ENCODE assay signal across 7 mouse cellular contexts in genomic region chr7:89998006-89998623, GRCm38 (mm10). TPM values are rescaled to one million over a fixed set of nuclear protein-coding genes. Genes with fewer than 3 reads are reported as not detected.
A peak's percentile ranks its signal among the peaks of the same experiment; 100 is the strongest.
DNase-seq lines count a peak whose midpoint lies in the region; ATAC-seq and TF ChIP-seq lines count a peak whose summit lies in the region.

No protein-coding gene starts in this region.

- no peak for TF ChIP-seq EP300 in CH12.LX (IDR thresholded peaks at IDR 0.05; ENCODE audit: low read length)
- peak; percentile 28; the same call in 1 of the 2 replicates for TF ChIP-seq EP300 in lung, postnatal 0 days (IDR thresholded peaks at IDR 0.05)

- CTCF ChIA-PET in Patski (lab: Charles Lee) = interaction anchor here (0.6 to 2.6 kb wide), 28 partner anchors 9 to 520 kb away, joined by 3 to 16 read pairs (median 4); no protein-coding TSS in a partner anchor

- no peak for ATAC-seq in Patski
- no peak for ATAC-seq in heart, embryonic 15.5 days (replicated peaks; ENCODE audit: insufficient number of reproducible peaks, insufficient read depth, low FRiP score, low read depth)
- peak; percentile 55 for ATAC-seq in lung, postnatal 0 days

- no peaks in the 10 kb centered on the region for H3K36me3 ChIP-seq in CH12.LX (replicated peaks in 1 of 2; ENCODE audit: control insufficient read depth in 1 of 2, insufficient read depth in 1 of 2, low read length in 1 of 2)
- no peaks in the 10 kb centered on the region for H3K36me3 ChIP-seq in heart, embryonic 15.5 days
- no peaks in the 10 kb centered on the region for H3K36me3 ChIP-seq in lung, postnatal 0 days (ENCODE audit: insufficient read depth, low read length)

- TF ChIP-seq POLR2A in CH12.LX (IDR thresholded peaks at IDR 0.05; ENCODE audit: low read depth, low read length) = no peak
- no peak for TF ChIP-seq POLR2A in cortical plate, adult 2 months (IDR thresholded peaks at IDR 0.05; ENCODE audit: extremely low read depth, insufficient read depth, low read length)

- TF ChIP-seq RAD21 in CH12.LX (IDR thresholded peaks at IDR 0.05; ENCODE audit: low read depth, low read length) = peak; percentile 90

- H3K27me3 ChIP-seq in CH12.LX (replicated peaks) = no peaks in the 10 kb centered on the region
- H3K27me3 ChIP-seq in Patski = no peaks in the 10 kb centered on the region
- H3K27me3 ChIP-seq in heart, embryonic 15.5 days = no peaks in the 10 kb centered on the region
- H3K27me3 ChIP-seq in lung, postnatal 0 days (replicated peaks; ENCODE audit: insufficient read depth, low read length) = no peaks in the 10 kb centered on the region

- no peak overlapping the region for H3K27ac ChIP-seq in CH12.LX (ENCODE audit: insufficient read depth, low read depth)
- no peak overlapping the region for H3K27ac ChIP-seq in cortical plate, adult 2 months (ENCODE audit: insufficient read depth, low read length)
- H3K27ac ChIP-seq in heart, embryonic 15.5 days = no peak overlapping the region
- no peak overlapping the region for H3K27ac ChIP-seq in lung, postnatal 0 days (ENCODE audit: low read length)

- peak overlapping the region; percentile 91 for H3K4me2 ChIP-seq in CH12.LX (ENCODE audit: insufficient read depth, low read depth, poor library complexity, severe bottlenecking)
- H3K4me2 ChIP-seq in heart, embryonic 15.5 days = peak overlapping the region; percentile 30; the same call in 1 of the 2 replicates
- H3K4me2 ChIP-seq in lung, postnatal 0 days (replicated peaks; ENCODE audit: low read depth, low read length) = no peak overlapping the region

- TF ChIP-seq CTCF in CH12.LX (conservative IDR thresholded peaks at IDR 0.05 in 1 of 2, IDR thresholded peaks at IDR 0.05 in 1 of 2; ENCODE audit: low read depth in 2 of 2, low read length in 2 of 2) (peak; percentile 79 to 93), Patski (IDR thresholded peaks at IDR 0.05) (peak; percentile 69)
- peak; percentile 63 for TF ChIP-seq CTCF in cortical plate, adult 2 months (IDR thresholded peaks at IDR 0.05; ENCODE audit: extremely low read depth, insufficient read depth, low read length)
- TF ChIP-seq CTCF in lung, postnatal 0 days (IDR thresholded peaks at IDR 0.05) = peak; percentile 87

- H3K9me3 ChIP-seq in CH12.LX (replicated peaks; ENCODE audit: low read length) = no peaks in the 10 kb centered on the region
- H3K9me3 ChIP-seq in heart, embryonic 15.5 days (replicated peaks) = no peaks in the 10 kb centered on the region
- H3K9me3 ChIP-seq in lung, postnatal 0 days (ENCODE audit: low read length) = no peaks in the 10 kb centered on the region

- H3K9ac ChIP-seq in CH12.LX (ENCODE audit: insufficient read depth, low read depth) = peak overlapping the region; percentile 37; the same call in 1 of the 2 replicates
- no peak overlapping the region for H3K9ac ChIP-seq in heart, embryonic 15.5 days
- H3K9ac ChIP-seq in lung, postnatal 0 days (replicated peaks; ENCODE audit: low read depth) = no peak overlapping the region

- DNase-seq in CH12.LX (ENCODE audit: extremely low read depth) (peak; percentile 79), Patski (ENCODE audit: low read depth, low spot score) (no peak)
- peak; percentile 61 for DNase-seq in kidney, postnatal 10 days
- peak; percentile 90 for DNase-seq in lung, postnatal 0 days (ENCODE audit: low spot score)
- peak; percentile 64 for DNase-seq in retina, postnatal 7 days (ENCODE audit: low read depth, low spot score)

- in situ Hi-C loops in CH12.LX (cut with MboI; ENCODE audit: low pct_ligation_motif_present, low pct_unique_long_range_greater_than_20kb, low sequenced_read_pairs) = no loop called here
- in situ Hi-C loops in Patski (cut with MboI; ENCODE audit: low pct_unique_long_range_greater_than_20kb) = loop anchor here (5.0 to 25.0 kb wide), 4 partner anchors 94 to 439 kb away; partner anchors contain the start of genes Ccdc89 and Crebzf

- POLR2A ChIA-PET in Patski (lab: Charles Lee) = interaction anchor here (1.2 kb wide), 1 partner anchor 134 kb away, joined by 3 read pairs; no protein-coding TSS in a partner anchor

- H3K79me2 ChIP-seq in CH12.LX (replicated peaks; ENCODE audit: control insufficient read depth, extremely low read depth, insufficient read depth, poor library complexity, severe bottlenecking) = no peaks in the 10 kb centered on the region

- peak overlapping the region in 2 of 3 experiments; percentile 6 to 31 for H3K4me3 ChIP-seq in CH12.LX (replicated peaks in 1 of 3; ENCODE audit: low read depth in 2 of 3, low read length in 2 of 3, poor library complexity in 1 of 3)
- no peak overlapping the region for H3K4me3 ChIP-seq in cortical plate, adult 2 months (ENCODE audit: insufficient read depth, low read length)
- H3K4me3 ChIP-seq in heart, embryonic 15.5 days = no peak overlapping the region
- H3K4me3 ChIP-seq in lung, postnatal 0 days (ENCODE audit: low read depth, low read length) = no peak overlapping the region

- H3K4me1 ChIP-seq in CH12.LX (ENCODE audit: control insufficient read depth in 1 of 2, insufficient read depth in 2 of 2) = peaks cover 3 to 11% of the 10 kb centered on the region in 2 experiments; a peak in 3 of 4 replicates
- no peaks in the 10 kb centered on the region for H3K4me1 ChIP-seq in cortical plate, adult 2 months (ENCODE audit: control insufficient read depth, insufficient read depth, low read length)
- peaks cover 4% of the 10 kb centered on the region for H3K4me1 ChIP-seq in heart, embryonic 15.5 days (replicated peaks)
- H3K4me1 ChIP-seq in lung, postnatal 0 days (ENCODE audit: insufficient read depth, low read depth, low read length) = no peaks in the 10 kb centered on the region

- WGBS in heart, embryonic 15.5 days = 19% methylated on average over 10 of the region's 10 CpGs
- WGBS in lung, postnatal 0 days = 20% methylated on average over 10 of the region's 10 CpGs

- dilution Hi-C loops in CH12.LX (cut with MboI; ENCODE audit: extremely low pct_ligation_motif_present, extremely low pct_unique_long_range_greater_than_20kb, low sequenced_read_pairs) = no loop called here

TF ChIP-seq in CH12.LX, 34 proteins besides CTCF, POLR2A, EP300 and RAD21:
- TF ChIP-seq MAZ (IDR thresholded peaks at IDR 0.05; ENCODE audit: low read depth, low read length) (0 out of 2 replicates have a peak, but pooled peaks have one; percentile 61), ZC3H11A (IDR thresholded peaks at IDR 0.05; ENCODE audit: low read depth, low read length) (peak; percentile 49; the same call in 1 of the 2 replicates), SMC3 (IDR thresholded peaks at IDR 0.05; ENCODE audit: low read depth, low read length) (peak; percentile 89), ZNF384 (IDR thresholded peaks at IDR 0.05; ENCODE audit: low read depth, low read length) (no peak)

RNA-seq across cellular contexts. Expression of gene Eed, which starts 17.3 kb away (rescaled TPM):
- total RNA-seq in CH12.LX (2012; rRNA removed) (108 and 138 TPM in 2 replicates), CH12.LX (2014; rRNA removed) (143 and 161 TPM in 2 replicates)
- polyA plus RNA-seq in CH12.LX (2012; ENCODE audit: insufficient read length, low read depth) (242 and 267 TPM in 2 replicates), Patski (2021) (74.1 TPM)
- polyA plus RNA-seq in cortical plate, adult 2 months (2012; rRNA removed) = 32.0 and 32.3 TPM in 2 replicates
- 41.4 and 44.6 TPM in 2 replicates for polyA plus RNA-seq in heart, embryonic 15.5 days (2015; fragmentation: Nextera tagmentation; extraction: Ambion mirVana)
- polyA plus RNA-seq in lung, postnatal 0 days (2015; fragmentation: Nextera tagmentation; extraction: Ambion mirVana) = 35.6 and 36.1 TPM in 2 replicates

RNA-seq across cellular contexts. Expression of gene Hikeshi, which starts 57.1 kb away (rescaled TPM):
- total RNA-seq in CH12.LX (2012; rRNA removed) (66.6 and 69.2 TPM in 2 replicates), CH12.LX (2014; rRNA removed) (126 and 128 TPM in 2 replicates)
- polyA plus RNA-seq in CH12.LX (2012; ENCODE audit: insufficient read length, low read depth) (53.3 and 67.5 TPM in 2 replicates), Patski (2021) (80.3 TPM)
- polyA plus RNA-seq in cortical plate, adult 2 months (2012; rRNA removed) = 71.8 and 72.9 TPM in 2 replicates
- polyA plus RNA-seq in heart, embryonic 15.5 days (2015; fragmentation: Nextera tagmentation; extraction: Ambion mirVana) = 95.8 and 109 TPM in 2 replicates
- 70.6 and 78.0 TPM in 2 replicates for polyA plus RNA-seq in lung, postnatal 0 days (2015; fragmentation: Nextera tagmentation; extraction: Ambion mirVana)

Comparison
In these comparisons a context has a peak if more than half of its experiments do, and no peak if none do; other contexts are left out.
1. H3K4me3 ChIP-seq: peak in CH12.LX (2 of 3); none in cortical plate, adult 2 months (single experiment), heart, embryonic 15.5 days (single experiment) and lung, postnatal 0 days (single experiment).
2. Peak in every context shown above with its lines, with median percentiles within 50 percentile points of each other: CTCF ChIP-seq.